32 mouse cellular contexts compared by ENCODE assay signal in the genomic region with DNA sequence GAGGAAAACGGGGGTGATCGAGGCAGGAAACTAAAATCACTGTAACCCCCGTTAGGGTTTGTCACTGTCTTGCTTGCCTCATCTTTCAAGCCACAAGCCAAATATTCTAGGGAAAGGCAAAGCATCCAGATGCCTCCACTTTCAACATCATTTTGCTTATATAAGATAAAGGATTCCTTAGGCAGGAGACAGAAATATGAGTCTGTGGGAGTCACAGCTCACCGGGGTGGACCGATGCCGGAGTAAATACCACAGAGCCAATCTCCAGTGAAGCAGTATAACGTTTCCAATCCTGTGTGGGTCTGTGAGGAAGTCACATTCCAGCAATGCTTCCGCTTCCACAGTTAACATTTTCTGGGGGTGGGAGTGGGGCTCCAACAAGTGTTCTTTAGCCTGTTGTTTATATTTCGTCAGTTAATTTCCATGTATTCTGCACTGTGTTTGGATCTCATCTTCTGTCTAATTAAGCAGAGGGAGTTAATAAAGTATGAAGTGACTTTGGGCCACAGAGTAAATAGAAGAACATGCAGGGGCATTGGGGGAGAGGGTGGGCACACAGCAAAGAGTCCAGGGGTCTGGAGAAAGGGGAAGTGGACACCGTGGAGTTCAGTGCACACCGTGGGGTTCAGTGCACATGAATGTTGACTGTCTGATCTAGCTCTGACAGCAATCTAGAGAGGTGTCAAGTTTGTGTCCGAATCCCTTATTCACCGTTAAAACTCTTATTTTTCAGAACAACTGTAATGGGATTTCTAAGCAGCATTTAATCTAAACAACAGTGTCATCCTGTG.
A peak's percentile ranks its signal among the peaks of the same experiment; 100 is the strongest.
DNase-seq lines count a peak whose midpoint lies in the region; ATAC-seq and TF ChIP-seq lines count a peak whose summit lies in the region.
"Had no signal": no experiment of that assay in that cellular context is flagged by ENCODE, and none has a peak within 500 bp of the region (broad histone marks: within the 10 kb centered on the region; RNA-seq: fewer than 3 reads in every experiment).

No protein-coding gene starts in this region.

- H3K4me3 ChIP-seq in kidney, embryonic 14.5 days (ENCODE audit: low read length), result no peak overlapping the region
- no peak overlapping the region for H3K4me3 ChIP-seq in layer of hippocampus, adult 2 months
- H3K4me3 ChIP-seq: embryonic facial prominence, embryonic 13.5 days; forebrain, embryonic 10.5 days; heart, embryonic 13.5 days; hindbrain, embryonic 10.5 days; hindbrain, embryonic 15.5 days; limb, embryonic 10.5 days; limb, embryonic 15.5 days; liver, embryonic 13.5 days; midbrain, embryonic 10.5 days; midbrain, embryonic 15.5 days; neural tube, embryonic 15.5 days; stomach, embryonic 15.5 days had no signal

- no peak for DNase-seq in kidney, adult 11 months
- DNase-seq in layer of hippocampus, adult 2 months (ENCODE audit: low spot score in 2 of 2), result peak in 1 of 2 experiments; percentile 37
- no peak for DNase-seq in layer of hippocampus, adult 8-10 months (ENCODE audit: low spot score in 2 of 2)
- DNase-seq in Muller cell, postnatal 12 days (ENCODE audit: inconsistent ontology term), result peak; percentile 76
- peak; percentile 55 for DNase-seq in brain, adult 2 months (ENCODE audit: low read depth, low spot score)
- no peak for DNase-seq in cerebellum, adult 9-11 months
- no peak for DNase-seq in heart, postnatal 14 days
- DNase-seq: adrenal gland, adult 2 months; adrenal gland, postnatal 36 days; cerebellum, adult 2 months; cerebellum, postnatal 25 days; gastrocnemius, postnatal 14 days; kidney, adult 18-20 months; liver, embryonic 13.5 days; lung, adult 18-20 months; lung, postnatal 10 days had no signal

- H3K9ac ChIP-seq in kidney, embryonic 14.5 days (ENCODE audit: low read depth, low read length), result no peak overlapping the region
- H3K9ac ChIP-seq: embryonic facial prominence, embryonic 13.5 days; heart, embryonic 13.5 days; hindbrain, embryonic 15.5 days; limb, embryonic 15.5 days; liver, embryonic 13.5 days; midbrain, embryonic 15.5 days; neural tube, embryonic 15.5 days; stomach, embryonic 15.5 days had no signal

- WGBS in kidney, embryonic 14.5 days, result 28% methylated on average over 13 of the region's 13 CpGs

- intact Hi-C loops in heart, postnatal 14 days (cut with DNase I), result no loop called here

- peak overlapping the region; percentile 47; the same call in 1 of the 2 replicates for H3K27ac ChIP-seq in kidney, embryonic 14.5 days (ENCODE audit: low read depth, low read length)
- H3K27ac ChIP-seq in layer of hippocampus, adult 2 months, result peak overlapping the region; percentile 90
- H3K27ac ChIP-seq: embryonic facial prominence, embryonic 13.5 days; forebrain, embryonic 10.5 days; heart, embryonic 13.5 days; hindbrain, embryonic 10.5 days; hindbrain, embryonic 15.5 days; limb, embryonic 10.5 days; limb, embryonic 15.5 days; liver, embryonic 13.5 days; midbrain, embryonic 10.5 days; midbrain, embryonic 15.5 days; neural tube, embryonic 15.5 days; stomach, embryonic 15.5 days had no signal

- H3K27me3 ChIP-seq in kidney, embryonic 14.5 days (ENCODE audit: control insufficient read depth, insufficient read depth, low read length), result no peaks in the 10 kb centered on the region
- H3K27me3 ChIP-seq: embryonic facial prominence, embryonic 13.5 days; heart, embryonic 13.5 days; hindbrain, embryonic 15.5 days; limb, embryonic 15.5 days; liver, embryonic 13.5 days; midbrain, embryonic 15.5 days; neural tube, embryonic 15.5 days; stomach, embryonic 15.5 days had no signal

- 0 out of 2 replicates have a peak overlapping the region, but pooled peaks have one; percentile 10 for H3K4me2 ChIP-seq in kidney, embryonic 14.5 days (replicated peaks; ENCODE audit: low read depth, low read length)
- H3K4me2 ChIP-seq: embryonic facial prominence, embryonic 13.5 days; heart, embryonic 13.5 days; hindbrain, embryonic 15.5 days; limb, embryonic 15.5 days; liver, embryonic 13.5 days; midbrain, embryonic 15.5 days; neural tube, embryonic 15.5 days; stomach, embryonic 15.5 days had no signal

- H3K4me1 ChIP-seq in kidney, embryonic 14.5 days (ENCODE audit: control insufficient read depth, insufficient read depth, low read length), result peaks cover 10% of the 10 kb centered on the region; the same call in 1 of the 2 replicates
- H3K4me1 ChIP-seq: forebrain, embryonic 10.5 days; hindbrain, embryonic 10.5 days; limb, embryonic 10.5 days; limb, embryonic 15.5 days; liver, embryonic 13.5 days; midbrain, embryonic 10.5 days; stomach, embryonic 15.5 days had no signal

- no peaks in the 10 kb centered on the region for H3K9me3 ChIP-seq in kidney, embryonic 14.5 days (ENCODE audit: control insufficient read depth, low read length)
- H3K9me3 ChIP-seq: embryonic facial prominence, embryonic 13.5 days; forebrain, embryonic 10.5 days; heart, embryonic 13.5 days; hindbrain, embryonic 10.5 days; hindbrain, embryonic 15.5 days; limb, embryonic 10.5 days; limb, embryonic 15.5 days; liver, embryonic 13.5 days; midbrain, embryonic 10.5 days; midbrain, embryonic 15.5 days; neural tube, embryonic 15.5 days; stomach, embryonic 15.5 days had no signal

- peak; percentile 85 for ATAC-seq in kidney, embryonic 14.5 days (ENCODE audit: low FRiP score, low TSS enrichment)
- ATAC-seq: activated CD4-positive, CD25-positive, alpha-beta regulatory T cell, adult 4 months; CD4-positive, CD25-positive, alpha-beta regulatory T cell, adult 4 months; forebrain, embryonic 16.5 days; inflammation-experienced regulatory T-cells, adult 6 months; midbrain, embryonic 15.5 days had no signal

- no peak for TF ChIP-seq CTCF in layer of hippocampus, adult 2 months (conservative IDR thresholded peaks at IDR 0.05)

- no peaks in the 10 kb centered on the region for H3K36me3 ChIP-seq in kidney, embryonic 14.5 days (ENCODE audit: control insufficient read depth, insufficient read depth, low read length)
- H3K36me3 ChIP-seq: embryonic facial prominence, embryonic 13.5 days; forebrain, embryonic 10.5 days; heart, embryonic 13.5 days; hindbrain, embryonic 10.5 days; hindbrain, embryonic 15.5 days; limb, embryonic 10.5 days; limb, embryonic 15.5 days; liver, embryonic 13.5 days; midbrain, embryonic 10.5 days; midbrain, embryonic 15.5 days; neural tube, embryonic 15.5 days; stomach, embryonic 15.5 days had no signal

Comparison
In these comparisons a context has a peak if more than half of its experiments do, and no peak if none do; other contexts are left out.
1. DNase-seq: peak in Muller cell, postnatal 12 days (single experiment) and brain, adult 2 months (single experiment); none in kidney, adult 11 months (single experiment), layer of hippocampus, adult 8-10 months (0 of 2), cerebellum, adult 9-11 months (single experiment) and heart, postnatal 14 days (0 of 2).